9 mouse cellular contexts compared by ENCODE assay signal in genomic region chr2:165878021-165878585, GRCm38 (mm10). TPM values are rescaled to one million over a fixed set of nuclear protein-coding genes. Genes with fewer than 3 reads are reported as not detected.
A peak's percentile ranks its signal among the peaks of the same experiment; 100 is the strongest.
DNase-seq lines count a peak whose midpoint lies in the region; ATAC-seq and TF ChIP-seq lines count a peak whose summit lies in the region.
"Had no signal": no experiment of that assay in that cellular context is flagged by ENCODE, and none has a peak within 500 bp of the region (broad histone marks: within the 10 kb centered on the region; RNA-seq: fewer than 3 reads in every experiment).

No protein-coding gene starts in this region.

- TF ChIP-seq EP300 in ES-Bruce4 (IDR thresholded peaks at IDR 0.05; ENCODE audit: insufficient read depth, low read depth, low read length) = no peak

- no peaks in the 10 kb centered on the region for H3K27me3 ChIP-seq in heart, embryonic 12.5 days (replicated peaks)
- no peaks in the 10 kb centered on the region for H3K27me3 ChIP-seq in ES-Bruce4 (ENCODE audit: control insufficient read depth, insufficient read depth, low read length, poor library complexity, severe bottlenecking)
- no peaks in the 10 kb centered on the region for H3K27me3 ChIP-seq in hindbrain, embryonic 12.5 days
- no peaks in the 10 kb centered on the region for H3K27me3 ChIP-seq in midbrain, embryonic 11.5 days (ENCODE audit: control insufficient read depth, insufficient read depth, low read length)

- no peak for TF ChIP-seq CTCF in ES-Bruce4 (IDR thresholded peaks at IDR 0.05; ENCODE audit: low read depth, low read length)

- peaks cover 18% of the 10 kb centered on the region for H3K36me3 ChIP-seq in heart, embryonic 12.5 days
- no peaks in the 10 kb centered on the region; the same call in 1 of the 2 replicates for H3K36me3 ChIP-seq in ES-Bruce4 (ENCODE audit: control insufficient read depth, insufficient read depth, low read length, poor library complexity, severe bottlenecking)
- peaks cover 11% of the 10 kb centered on the region for H3K36me3 ChIP-seq in hindbrain, embryonic 12.5 days
- H3K36me3 ChIP-seq in midbrain, embryonic 11.5 days (ENCODE audit: control insufficient read depth, insufficient read depth, low read length) = peaks cover 6% of the 10 kb centered on the region; the same call in 1 of the 2 replicates

- no peak for TF ChIP-seq POLR2A in ES-Bruce4 (IDR thresholded peaks at IDR 0.05; ENCODE audit: insufficient read depth, low read length)

- no peaks in the 10 kb centered on the region for H3K9me3 ChIP-seq in heart, embryonic 12.5 days (replicated peaks)
- no peaks in the 10 kb centered on the region for H3K9me3 ChIP-seq in ES-Bruce4 (replicated peaks; ENCODE audit: control insufficient read depth, insufficient read depth, low read length, poor library complexity, severe bottlenecking)
- H3K9me3 ChIP-seq in hindbrain, embryonic 12.5 days (replicated peaks) = no peaks in the 10 kb centered on the region
- no peaks in the 10 kb centered on the region for H3K9me3 ChIP-seq in midbrain, embryonic 11.5 days (ENCODE audit: control insufficient read depth, low read length)

- 30% methylated on average over 10 of the region's 10 CpGs for WGBS in heart, embryonic 12.5 days
- WGBS in hindbrain, embryonic 12.5 days = 28% methylated on average over 6 of the region's 10 CpGs
- WGBS in midbrain, embryonic 11.5 days = 23% methylated on average over 9 of the region's 10 CpGs

- H3K4me1 ChIP-seq in heart, embryonic 12.5 days (replicated peaks) = peaks cover 99% of the 10 kb centered on the region
- H3K4me1 ChIP-seq in ES-Bruce4 (ENCODE audit: control insufficient read depth, insufficient read depth, low read length) = peaks cover 19% of the 10 kb centered on the region
- H3K4me1 ChIP-seq in hindbrain, embryonic 12.5 days = peaks cover 99% of the 10 kb centered on the region
- peaks cover 89% of the 10 kb centered on the region for H3K4me1 ChIP-seq in midbrain, embryonic 11.5 days (ENCODE audit: control insufficient read depth, insufficient read depth, low read length)

- H3K27ac ChIP-seq in heart, embryonic 12.5 days (ENCODE audit: poor library complexity, severe bottlenecking) = no peak overlapping the region
- H3K27ac ChIP-seq in ES-Bruce4 (ENCODE audit: insufficient read depth, low read length) = peak overlapping the region; percentile 17
- H3K27ac ChIP-seq in hindbrain, embryonic 12.5 days = peak overlapping the region; percentile 100
- H3K27ac ChIP-seq in midbrain, embryonic 11.5 days (ENCODE audit: low read depth, low read length) = peak overlapping the region; percentile 10; the same call in 1 of the 2 replicates

- no peak overlapping the region for H3K4me3 ChIP-seq in heart, embryonic 12.5 days
- H3K4me3 ChIP-seq in ES-Bruce4 (ENCODE audit: low read depth, low read length) = no peak overlapping the region
- peak overlapping the region; percentile 20 for H3K4me3 ChIP-seq in hindbrain, embryonic 12.5 days
- no peak overlapping the region for H3K4me3 ChIP-seq in midbrain, embryonic 11.5 days (ENCODE audit: low read depth, low read length)

- peak overlapping the region; percentile 12; the same call in 1 of the 2 replicates for H3K4me2 ChIP-seq in heart, embryonic 12.5 days
- peak overlapping the region; percentile 58 for H3K4me2 ChIP-seq in hindbrain, embryonic 12.5 days (replicated peaks)
- peak overlapping the region; percentile 8; the same call in 1 of the 2 replicates for H3K4me2 ChIP-seq in midbrain, embryonic 11.5 days

- 0 out of 2 replicates have a peak overlapping the region, but pooled peaks have one; percentile 32 for H3K9ac ChIP-seq in heart, embryonic 12.5 days
- no peak overlapping the region for H3K9ac ChIP-seq in ES-Bruce4 (ENCODE audit: low read depth, poor library complexity, severe bottlenecking)
- peak overlapping the region; percentile 49 for H3K9ac ChIP-seq in hindbrain, embryonic 12.5 days
- H3K9ac ChIP-seq in midbrain, embryonic 11.5 days (ENCODE audit: low read length) = peak overlapping the region; percentile 3; the same call in 1 of the 2 replicates

- no peak for DNase-seq in heart, adult 18-20 months
- DNase-seq in midbrain, embryonic 11.5 days (ENCODE audit: low spot score, missing footprints) = no peak
- DNase-seq in embryo, embryonic 11 days = no peak
- no peak for DNase-seq in left cerebral cortex, postnatal 36 days (ENCODE audit: low spot score in 2 of 2)
- no peak for DNase-seq in gastrocnemius, postnatal 36 days
- DNase-seq: lung, adult 2 months had no signal

- intact Hi-C loops in left cerebral cortex, postnatal 36 days (cut with DNase I) = no loop called here
- intact Hi-C loops in gastrocnemius, postnatal 36 days (cut with DNase I) = no loop called here

- ATAC-seq in heart, embryonic 12.5 days (ENCODE audit: insufficient number of reproducible peaks, low FRiP score) = no peak
- no peak for ATAC-seq in hindbrain, embryonic 12.5 days (ENCODE audit: low FRiP score)
- no peak for ATAC-seq in midbrain, embryonic 11.5 days (ENCODE audit: low FRiP score)

RNA-seq across cellular contexts. Expression of gene Zmynd8, which starts 20.7 kb away (rescaled TPM):
- polyA plus RNA-seq in heart, embryonic 12.5 days (2016; fragmentation: Nextera tagmentation; extraction: Ambion mirVana) = 44.7 and 48.0 TPM in 2 replicates
- total RNA-seq in heart, adult 18-20 months (2021) = 10 to 100 TPM; 41.2 to 44.8 TPM
- 231 and 237 TPM in 2 replicates for polyA plus RNA-seq in ES-Bruce4 (2011; ENCODE audit: insufficient read depth, insufficient read length, low read depth, missing spikeins)
- polyA plus RNA-seq in hindbrain, embryonic 12.5 days (2016; fragmentation: Nextera tagmentation; extraction: Ambion mirVana) = 71.8 and 72.1 TPM in 2 replicates
- polyA plus RNA-seq in midbrain, embryonic 11.5 days (2014; fragmentation: Nextera tagmentation; extraction: Ambion mirVana) = 43.1 and 45.6 TPM in 2 replicates
- 100 to 1,000 TPM; 119 to 184 TPM for total RNA-seq in left cerebral cortex, postnatal 36 days (2021)
- total RNA-seq in gastrocnemius, postnatal 36 days (2021) = 10 to 100 TPM; 12.7 to 17.3 TPM

Comparison
In these comparisons a context has a peak if more than half of its experiments do, and no peak if none do; other contexts are left out.
1. H3K4me2 ChIP-seq: peak in every context shown above with its lines; median percentile 58 in hindbrain, embryonic 12.5 days; 12 in heart, embryonic 12.5 days; 8 in midbrain, embryonic 11.5 days.